Mouse (Mus musculus) small intestine, adult 2 months (tissue): Measurements from ENCODE around the gene Rab31.
A peak's percentile ranks its signal among the peaks of the same experiment; 100 is the strongest.

ENCODE experiments used
- CTCF ChIP-seq: fragments of 200-500 bp; IDR thresholded peaks from 2 replicates; pipeline ENCODE4 v1.5.1; 2012; ENCODE audit warnings: low read depth, mild to moderate bottlenecking, control low read depth, inconsistent platforms, low read length, moderate library complexity, mixed read lengths; ENCODE audit not compliant: insufficient replicate concordance, insufficient read length; ENCODE audit errors: extremely low read depth
- POLR2A ChIP-seq: fragments of 200-500 bp; IDR thresholded peaks from 2 replicates; pipeline ENCODE4 v1.6.1; 2012; ENCODE audit warnings: low read depth, mild to moderate bottlenecking, control low read depth, inconsistent platforms, low read length, moderate library complexity

- TF ChIP-seq POLR2A (peak; percentile 60), CTCF (no peak)
Observed at GRCm38 (mm10) chr17:65771951-65772934, at the start of gene Rab31.
